14 mouse cellular contexts compared by ENCODE assay signal in the genomic region with DNA sequence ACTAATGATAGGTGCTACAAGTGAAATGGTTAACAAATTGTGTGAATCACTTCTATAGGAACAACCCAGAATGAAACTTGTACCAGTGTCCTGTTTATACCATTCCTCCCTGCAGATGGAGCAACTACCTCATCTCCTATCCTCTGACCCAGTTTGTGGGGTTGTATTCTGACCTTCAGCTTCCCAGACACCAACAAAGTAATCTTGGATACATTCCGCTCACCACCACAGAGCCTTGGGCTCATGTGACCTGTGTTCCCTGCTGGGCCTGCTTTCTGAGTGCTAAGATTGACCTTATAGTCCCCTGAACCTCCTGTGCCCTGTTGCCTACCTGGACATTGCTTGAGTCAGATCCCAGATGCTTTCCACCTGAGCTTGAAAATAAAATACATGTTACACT.
"Had no signal": no experiment of that assay in that cellular context is flagged by ENCODE, and none has a peak within 500 bp of the region (broad histone marks: within the 10 kb centered on the region; RNA-seq: fewer than 3 reads in every experiment).

No protein-coding gene starts in this region.

- H3K4me3 ChIP-seq: kidney, embryonic 15.5 days; limb, embryonic 13.5 days; midbrain, embryonic 15.5 days; neural tube, embryonic 13.5 days had no signal

- H3K36me3 ChIP-seq: kidney, embryonic 15.5 days; limb, embryonic 13.5 days; midbrain, embryonic 15.5 days; neural tube, embryonic 13.5 days had no signal

- DNase-seq: kidney, adult 2 months; kidney, postnatal 14 days; left cerebral cortex, postnatal 4 days; lung, adult 18-20 months; lung, postnatal 4 days; right cerebral cortex, adult 18-20 months; right cerebral cortex, postnatal 25 days; thymus, postnatal 4 days had no signal

- H3K4me1 ChIP-seq: kidney, embryonic 15.5 days; limb, embryonic 13.5 days; midbrain, embryonic 15.5 days; neural tube, embryonic 13.5 days had no signal

- ATAC-seq: midbrain, embryonic 15.5 days had no signal

- H3K27ac ChIP-seq: kidney, embryonic 15.5 days; limb, embryonic 13.5 days; liver, embryonic 14.5 days; midbrain, embryonic 15.5 days; neural tube, embryonic 13.5 days had no signal

- H3K4me2 ChIP-seq: kidney, embryonic 15.5 days; limb, embryonic 13.5 days; midbrain, embryonic 11.5 days; midbrain, embryonic 15.5 days; neural tube, embryonic 13.5 days had no signal

- H3K9ac ChIP-seq: kidney, embryonic 15.5 days; limb, embryonic 13.5 days; liver, embryonic 14.5 days; midbrain, embryonic 15.5 days; neural tube, embryonic 13.5 days had no signal

- H3K27me3 ChIP-seq: kidney, embryonic 15.5 days; limb, embryonic 13.5 days; midbrain, embryonic 15.5 days; neural tube, embryonic 13.5 days had no signal

- H3K9me3 ChIP-seq: kidney, embryonic 15.5 days; limb, embryonic 13.5 days; midbrain, embryonic 15.5 days; neural tube, embryonic 13.5 days had no signal
